Mouse (Mus musculus) splenic B cell, adult 2 months (primary cell): Measurements from ENCODE around the gene March4.

Source experiments
- DNase-seq: peaks from one replicate; pipeline ENCODE4 v3.0.0-alpha.2; 2011; ENCODE audit warnings: low read depth, low spot score
- H3K27me3 ChIP-seq: 2 replicates; pipeline ENCODE4 v1.6.1; 2012; ENCODE audit warnings: mild to moderate bottlenecking, low read length, moderate library complexity, mixed read lengths; ENCODE audit not compliant: control insufficient read depth, poor library complexity, insufficient read depth, severe bottlenecking
- H3K36me3 ChIP-seq: 2 replicates; pipeline ENCODE4 v1.6.1; 2012; ENCODE audit warnings: mild to moderate bottlenecking, low read length, moderate library complexity, mixed read lengths; ENCODE audit not compliant: control insufficient read depth, poor library complexity, insufficient read depth, severe bottlenecking

Gene March4

DNA sequence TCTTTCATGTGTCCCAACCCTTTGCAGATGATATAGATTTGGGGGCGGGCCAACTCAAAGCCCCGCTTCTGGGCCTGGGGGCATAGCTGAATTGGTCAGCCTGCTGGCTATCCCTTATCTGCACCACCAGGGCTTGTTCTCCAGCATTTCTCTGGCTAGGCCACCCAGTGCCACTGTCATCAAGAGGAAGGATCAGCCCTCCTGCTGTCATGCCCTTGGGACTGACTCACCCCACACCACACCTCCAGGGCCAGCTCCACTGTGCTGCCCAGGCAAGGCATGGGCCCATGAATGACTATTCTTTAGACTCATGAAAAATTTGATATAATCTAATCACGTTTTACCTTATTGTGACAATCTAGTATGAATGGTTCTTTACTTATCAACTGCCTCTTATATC, 19.7 kb upstream of the March4 start:
- H3K27me3 ChIP-seq, result no peaks in the 10 kb centered on the region
- H3K36me3 ChIP-seq, result no peaks in the 10 kb centered on the region
- no peak for DNase-seq

DNA sequence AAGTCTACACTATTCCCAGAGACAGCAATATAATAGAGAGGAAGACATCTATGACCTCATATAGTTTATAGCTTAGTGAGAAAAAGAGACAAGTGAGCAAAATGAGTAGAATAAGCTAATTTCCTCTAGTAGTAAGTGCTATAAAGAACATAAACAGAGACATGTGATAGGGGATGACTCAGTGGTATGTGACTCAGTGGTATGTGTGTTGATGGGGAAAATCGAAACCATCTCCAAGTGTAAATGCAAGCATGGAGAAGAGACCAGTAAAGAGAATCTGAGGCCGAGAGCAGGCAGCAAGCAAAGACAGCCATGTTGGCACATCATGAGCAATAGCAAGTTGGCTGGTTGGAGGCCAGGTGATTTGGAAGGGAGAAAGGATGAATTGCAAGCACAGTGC, 13.6 kb upstream of the March4 start:
- Histone ChIP-seq H3K36me3 (no peaks in the 10 kb centered on the region), H3K27me3 (no peaks in the 10 kb centered on the region)
- DNase-seq, result no peak

DNA sequence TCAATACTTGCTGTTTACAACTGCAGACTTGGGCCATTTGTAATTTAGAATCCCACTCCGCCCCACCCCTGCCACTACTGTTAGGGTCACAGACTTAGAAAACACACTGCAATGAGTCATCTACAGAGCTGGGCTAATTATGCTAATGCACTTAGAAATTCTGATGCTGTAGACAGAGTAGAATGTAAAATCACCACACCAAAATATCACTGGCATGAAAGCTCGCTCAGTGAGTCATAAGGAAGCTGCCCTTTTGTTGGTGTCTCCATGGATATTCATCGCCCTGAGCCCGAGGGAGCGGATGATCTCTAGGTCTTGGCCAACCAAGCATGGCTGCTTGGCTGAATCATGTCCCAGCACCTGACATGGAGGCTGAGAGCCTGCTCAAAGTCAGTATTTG, 1.5 kb upstream of the March4 start:
- H3K36me3 ChIP-seq, result no peaks in the 10 kb centered on the region
- no peak for DNase-seq
- no peaks in the 10 kb centered on the region for H3K27me3 ChIP-seq

DNA sequence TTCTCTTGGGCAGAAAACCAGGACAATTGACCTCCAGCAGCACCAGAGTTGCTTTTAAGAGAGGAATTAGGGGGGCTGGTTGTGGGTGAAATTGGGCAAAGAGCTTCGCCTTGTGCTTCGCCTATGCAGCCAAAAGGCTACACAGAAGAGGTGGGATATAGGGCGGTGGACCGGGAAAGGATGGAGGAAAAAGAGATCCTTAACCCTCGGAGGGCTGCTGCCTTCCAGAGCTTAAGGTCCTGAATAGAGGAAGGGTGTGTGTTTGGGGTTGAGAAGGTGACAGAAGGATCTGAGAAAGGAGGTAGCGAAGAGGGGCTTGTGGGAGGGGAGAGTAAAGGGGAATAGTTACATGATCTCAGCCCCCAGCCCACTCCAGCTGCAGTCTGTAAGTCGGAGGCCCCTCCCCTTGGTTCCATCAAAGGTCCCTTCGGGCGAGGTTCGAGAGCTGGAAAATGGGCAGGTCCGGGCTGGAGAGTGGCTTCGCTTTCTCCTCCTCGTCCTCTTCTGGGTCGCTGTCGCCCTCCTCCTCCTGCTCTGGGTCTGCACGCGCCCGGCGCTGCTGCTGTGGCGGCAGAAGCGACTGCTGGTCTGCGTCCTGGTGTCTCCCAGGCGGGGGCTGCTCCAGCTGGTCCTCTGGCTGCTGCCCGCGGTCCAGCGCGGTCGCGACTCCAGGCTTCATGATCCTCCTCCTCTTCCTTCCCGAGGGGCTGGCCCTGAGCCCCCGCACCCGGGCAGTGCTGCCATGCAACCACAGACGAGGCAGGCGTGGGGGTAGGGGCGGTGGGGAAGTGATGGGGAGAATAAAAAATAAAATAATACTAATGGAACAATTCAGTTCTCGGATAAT, 782 bp downstream of the March4 start:
- Histone ChIP-seq H3K36me3 (no peaks in the 10 kb centered on the region), H3K27me3 (no peaks in the 10 kb centered on the region)
- DNase-seq, result no peak

DNA sequence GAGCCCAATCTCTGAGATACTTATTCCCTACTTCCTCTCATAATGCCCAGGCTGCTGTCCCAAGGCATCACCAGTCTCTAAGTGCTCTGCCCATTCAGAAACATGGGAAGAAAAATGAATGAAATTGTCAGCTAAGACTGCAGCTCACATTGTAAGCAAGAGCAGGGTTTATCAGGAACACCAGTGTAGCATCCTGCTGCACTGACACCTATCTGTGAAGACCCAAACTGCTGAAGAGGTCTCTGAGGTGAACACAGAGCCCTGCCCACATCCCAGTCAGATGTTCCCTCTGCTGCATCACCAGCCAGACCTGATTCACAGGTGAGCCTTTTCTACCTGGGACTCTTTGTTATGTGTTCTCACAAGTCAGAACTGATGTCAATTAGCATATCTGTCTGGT, 3.3 kb downstream of the March4 start:
- Histone ChIP-seq H3K36me3 (no peaks in the 10 kb centered on the region), H3K27me3 (no peaks in the 10 kb centered on the region)
- no peak for DNase-seq

DNA sequence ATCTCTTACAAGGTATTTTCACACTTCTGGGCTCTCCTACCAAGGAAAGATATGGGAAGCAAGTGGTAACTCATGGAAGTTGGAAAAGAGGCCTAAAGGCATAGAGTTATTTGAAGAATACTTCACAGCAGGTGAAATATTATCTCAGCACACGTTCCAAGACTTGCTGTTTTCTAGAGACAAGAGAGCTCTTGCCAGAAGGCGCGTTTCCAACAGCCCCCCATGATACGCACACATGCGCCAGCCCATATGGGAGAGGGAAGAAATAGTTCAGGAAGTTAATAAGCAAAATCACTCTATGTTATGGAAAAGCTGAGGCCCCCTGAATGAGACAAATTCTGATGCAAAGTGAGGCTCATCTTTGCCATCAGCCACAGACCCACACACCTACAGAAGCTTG, 3.8 kb downstream of the March4 start:
- Histone ChIP-seq H3K36me3 (no peaks in the 10 kb centered on the region), H3K27me3 (no peaks in the 10 kb centered on the region)
- DNase-seq, result no peak

DNA sequence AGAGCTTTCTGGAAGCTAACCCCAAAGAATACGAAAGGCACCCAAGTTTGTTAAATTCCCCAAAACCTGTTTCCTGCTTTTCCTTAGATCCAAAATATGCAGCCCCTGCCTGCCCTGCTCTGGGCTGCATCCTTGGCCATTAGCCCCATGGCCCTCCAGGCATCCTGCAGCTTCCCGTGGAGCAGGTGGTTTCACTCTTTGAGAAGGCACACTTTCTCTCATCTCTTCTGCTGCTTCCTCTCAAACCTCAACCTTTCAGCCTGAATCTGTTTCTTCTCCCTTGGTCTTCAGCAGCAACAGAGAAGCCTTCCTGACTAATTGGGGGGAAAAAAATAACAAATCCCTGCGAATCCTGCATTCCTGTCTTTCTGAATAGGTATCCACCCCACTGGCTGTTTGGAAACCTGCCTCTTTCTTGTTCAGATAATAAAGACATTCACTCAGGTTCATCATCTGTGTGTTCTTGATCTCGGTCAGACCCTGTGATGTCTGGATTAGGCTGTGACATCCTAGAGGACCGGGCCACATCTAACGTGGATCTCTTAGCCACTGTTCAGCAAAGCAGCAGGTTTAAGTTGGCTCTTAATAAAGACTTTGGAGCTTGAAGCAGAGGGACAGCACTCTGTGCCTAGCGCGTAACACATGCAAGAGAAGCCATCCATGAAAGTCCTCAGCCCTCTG, 6.1 kb downstream of the March4 start:
- H3K36me3 ChIP-seq, result no peaks in the 10 kb centered on the region
- no peak for DNase-seq
- no peaks in the 10 kb centered on the region for H3K27me3 ChIP-seq

DNA sequence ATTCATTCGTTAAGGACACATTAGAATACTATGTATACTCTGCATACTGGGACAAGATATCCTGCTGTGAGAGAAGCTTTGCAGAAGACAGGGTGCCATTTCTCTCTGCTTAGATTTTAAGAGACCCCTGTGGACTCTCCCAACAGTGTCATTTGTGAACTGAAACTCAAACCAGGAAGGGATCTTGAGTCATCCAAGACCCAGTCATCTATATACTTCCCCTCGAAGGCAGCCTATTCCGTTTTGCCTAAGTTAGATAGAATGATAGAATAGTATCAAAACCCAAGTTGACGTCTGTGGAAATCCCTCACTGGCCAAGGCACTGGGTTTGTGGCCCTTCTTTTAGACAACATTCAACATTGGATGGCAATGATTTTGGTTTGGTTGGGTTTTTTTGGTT, 7.5 kb downstream of the March4 start:
- no peaks in the 10 kb centered on the region for H3K27me3 ChIP-seq
- DNase-seq, result no peak
- no peaks in the 10 kb centered on the region for H3K36me3 ChIP-seq

DNA sequence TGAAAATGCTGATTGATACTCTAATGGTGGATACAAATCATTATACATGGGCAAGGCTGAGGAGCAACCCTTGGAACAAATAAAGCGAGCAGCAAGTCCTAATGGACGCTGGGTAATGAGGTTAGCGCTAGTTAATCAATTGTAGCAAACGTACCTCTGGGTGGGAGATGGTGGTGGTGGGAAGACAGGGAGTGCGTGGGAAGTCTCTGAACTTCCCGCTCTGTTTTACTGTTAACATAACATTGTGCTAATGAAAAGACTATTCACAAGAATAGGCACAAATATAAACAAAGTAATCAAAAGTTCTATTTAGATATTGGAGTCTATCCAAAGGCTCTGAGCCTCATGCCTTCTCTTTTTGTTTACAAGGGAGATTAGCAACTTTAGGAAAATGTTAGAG, 13.1 kb downstream of the March4 start:
- Histone ChIP-seq H3K27me3 (no peaks in the 10 kb centered on the region), H3K36me3 (no peaks in the 10 kb centered on the region)
- DNase-seq, result no peak

DNA sequence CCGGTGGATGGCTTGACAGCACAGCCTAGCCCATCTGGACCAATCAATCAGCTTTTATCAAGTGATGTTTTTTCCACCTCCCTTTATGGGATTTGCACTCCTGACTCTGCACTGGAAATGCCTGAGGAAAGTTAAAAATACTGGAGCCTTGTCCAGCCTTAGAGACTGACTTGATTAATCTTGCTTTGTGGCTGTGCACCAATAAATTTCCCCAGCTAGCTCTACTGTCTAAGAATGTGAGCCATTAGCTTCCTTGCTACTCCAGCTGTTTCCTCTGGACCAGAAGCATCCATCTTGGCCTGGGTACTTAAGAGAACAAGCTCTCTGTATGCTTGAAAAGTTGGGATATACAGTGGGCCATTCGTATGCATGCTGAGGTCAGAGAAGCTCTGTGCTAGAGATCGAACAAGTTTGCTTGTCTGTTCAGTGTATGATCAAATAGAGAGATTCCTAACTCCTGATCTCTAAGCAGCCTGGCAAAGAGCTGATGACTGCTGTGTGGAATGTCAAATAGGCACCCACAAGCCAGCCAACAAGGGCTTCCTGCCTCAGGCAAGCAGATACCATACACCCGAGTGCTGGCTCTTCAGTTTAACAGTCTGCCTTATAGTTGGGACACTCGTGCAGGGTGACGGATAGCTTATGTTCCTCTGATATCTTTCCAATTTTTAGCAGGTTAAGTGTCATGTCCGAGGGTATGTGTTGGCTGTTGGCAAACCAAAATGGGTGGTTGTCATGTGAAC, 25.8 kb downstream of the March4 start:
- Histone ChIP-seq H3K27me3 (no peaks in the 10 kb centered on the region), H3K36me3 (no peaks in the 10 kb centered on the region)
- no peak for DNase-seq

DNA sequence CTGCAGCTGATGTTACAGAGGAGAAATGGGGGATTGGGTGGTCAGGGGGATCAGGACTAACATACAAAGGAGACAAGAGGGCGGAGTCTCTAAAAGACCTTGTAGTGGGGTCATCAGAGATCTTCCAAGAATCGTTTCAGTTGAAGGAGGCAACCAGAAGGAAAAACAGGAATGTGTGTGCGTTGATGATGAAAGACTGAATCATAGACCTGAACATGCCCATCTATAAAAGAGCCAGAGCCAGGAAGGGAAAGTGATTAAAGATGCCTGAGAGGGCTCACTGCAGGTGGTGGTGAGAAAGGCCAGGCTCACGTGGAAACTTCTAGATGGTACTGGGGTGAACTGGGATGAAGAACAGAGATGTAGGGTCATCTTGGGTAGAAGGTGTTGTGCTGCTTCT, 27.2 kb downstream of the March4 start:
- Histone ChIP-seq H3K27me3 (no peaks in the 10 kb centered on the region), H3K36me3 (no peaks in the 10 kb centered on the region)
- no peak for DNase-seq

DNA sequence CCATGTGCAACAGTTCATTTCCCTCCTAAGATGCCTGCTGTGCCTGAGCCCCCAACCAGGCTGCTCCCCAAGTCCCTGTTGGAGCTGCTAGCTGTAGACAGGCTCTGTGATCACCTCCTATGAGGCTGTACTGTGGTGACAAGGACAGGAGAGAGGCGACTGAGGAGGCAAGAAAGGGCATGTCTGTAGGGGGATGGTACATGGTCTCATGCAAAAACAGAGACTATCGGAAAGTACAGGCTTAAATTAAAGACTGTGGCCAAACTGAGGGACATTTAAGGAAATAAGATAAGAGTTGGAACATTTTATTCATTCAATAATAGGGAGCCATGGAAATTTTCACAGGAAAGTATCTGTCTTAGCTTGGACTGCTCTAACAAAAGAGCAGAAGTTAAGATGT, 29.1 kb downstream of the March4 start:
- DNase-seq, result no peak
- H3K27me3 ChIP-seq, result no peaks in the 10 kb centered on the region
- H3K36me3 ChIP-seq, result no peaks in the 10 kb centered on the region

DNA sequence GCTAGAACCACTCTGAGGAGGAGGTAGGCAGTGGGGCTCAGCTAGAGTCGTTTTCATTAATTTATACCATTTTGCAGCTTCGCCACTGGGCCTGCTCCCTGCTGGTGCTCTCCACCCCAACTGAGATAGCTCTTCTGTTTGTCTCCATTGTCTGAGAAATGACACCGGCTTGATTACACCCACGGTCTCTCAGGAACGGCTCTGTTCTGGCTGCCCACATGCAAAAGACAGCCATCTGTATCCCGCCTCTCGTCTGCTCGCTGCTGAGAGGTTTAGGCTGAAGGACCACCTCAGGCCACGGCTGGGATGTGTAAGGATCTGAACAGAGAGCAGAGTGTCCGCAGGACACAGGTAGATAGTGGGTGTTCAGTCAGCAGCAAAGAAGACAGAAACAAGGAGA, 30.5 kb downstream of the March4 start:
- Histone ChIP-seq H3K36me3 (no peaks in the 10 kb centered on the region), H3K27me3 (no peaks in the 10 kb centered on the region)
- DNase-seq, result no peak

DNA sequence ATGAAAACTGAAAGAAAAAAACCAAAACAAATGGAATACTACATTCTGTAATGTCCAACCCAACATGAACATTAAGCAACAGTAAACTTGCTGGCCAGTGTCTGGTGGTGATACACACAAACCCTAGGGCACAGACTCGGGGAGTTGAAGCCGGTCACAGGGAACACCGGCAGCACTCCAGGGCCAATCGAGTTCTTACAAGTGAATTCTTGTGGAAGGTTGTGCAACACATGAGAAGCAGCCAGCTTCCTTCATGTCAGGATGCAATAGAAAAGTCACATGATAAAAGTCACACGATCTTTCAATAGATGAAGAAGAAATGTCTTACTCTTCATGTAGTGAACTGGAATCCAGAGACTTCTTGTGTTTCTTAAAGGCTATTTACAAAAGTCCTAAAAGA, 39.1 kb downstream of the March4 start:
- DNase-seq, result no peak
- Histone ChIP-seq H3K36me3 (no peaks in the 10 kb centered on the region), H3K27me3 (no peaks in the 10 kb centered on the region)

DNA sequence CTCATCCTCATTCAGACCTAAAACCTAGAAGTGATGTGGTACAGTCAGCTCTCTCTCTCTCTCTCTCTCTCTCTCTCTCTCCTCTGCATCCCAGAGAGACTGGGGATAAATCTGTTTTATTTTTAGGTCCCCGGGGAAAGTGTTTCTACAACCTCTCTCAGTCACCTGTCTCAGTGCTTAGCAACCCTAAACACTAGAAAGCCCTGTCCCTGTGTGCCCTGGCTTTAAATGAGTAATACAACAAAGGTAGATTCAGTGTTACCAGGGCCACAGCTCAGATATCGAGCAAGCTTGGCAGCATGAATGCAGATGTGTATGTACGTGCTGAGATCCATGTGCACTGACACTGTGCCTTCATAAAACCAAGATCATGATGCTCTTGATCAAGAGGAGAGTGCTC, 43.3 kb downstream of the March4 start:
- no peaks in the 10 kb centered on the region for H3K36me3 ChIP-seq
- DNase-seq, result no peak
- H3K27me3 ChIP-seq, result no peaks in the 10 kb centered on the region
